Mouse (Mus musculus) gastrocnemius, postnatal 25 days (tissue): ENCODE measurements around the gene Wnk2. TPM values are rescaled to one million over a fixed set of nuclear protein-coding genes. Genes with fewer than 3 reads are reported as not detected.

Experiments used
- total RNA-seq, 2 experiments: library from RNA; stranded (reverse); gene quantifications; 1 replicate in 1 of 2; 2 replicates in 1 of 2; pipeline ENCODE4 v1.2.3; 2021

Gene Wnk2
- total RNA-seq, 2 experiments from 2014 or later: 51.0 to 62.2 TPM

Other genes with a start within 250 kb of the Wnk2 start
- 100 to 1,000 TPM in 1 of 2 experiments, 10 to 100 TPM in 1; 99.0 to 102 TPM for gene Fam120a, start 180.0 kb downstream of the Wnk2 start, total RNA-seq
- 10 to 100 TPM; 15.8 to 18.8 TPM for gene Ninj1, start 39.5 kb upstream of the Wnk2 start, total RNA-seq
- 100 to 1,000 TPM in 1 of 2 experiments, 10 to 100 TPM in 1; 93.6 to 118 TPM for gene Card19, start 68.0 kb upstream of the Wnk2 start, total RNA-seq
- under 1 TPM in 1 of 2 experiments, not detected in 1; 0.26 TPM for gene Susd3, start 100.7 kb upstream of the Wnk2 start, total RNA-seq
- under 1 TPM; 0.54 to 0.97 TPM for gene Fgd3, start 172.3 kb upstream of the Wnk2 start, total RNA-seq
- gene Bicd2, start 193.6 kb upstream of the Wnk2 start, total RNA-seq: 10 to 100 TPM; 19.9 to 23.1 TPM